Mouse (Mus musculus) right cerebral cortex, adult 2 months (tissue): ENCODE data around the gene Atoh7.
"Not testable (repeated sequence)": the region's sequence is repeated elsewhere in the genome, so short reads cannot be mapped to it uniquely, and the experiment has no call there.

Experiments used
- DNase-seq, 2 experiments: peaks; one replicate each; pipeline ENCODE4 v3.0.0; 2021 to 2022; ENCODE audit warnings: low spot score in 2 of 2

Atoh7 gene

GRCm38 (mm10) chr10:63099521-63099920 is at the start of gene Atoh7:
Gene Atoh7, plus strand, starts transcription at chr10:63099651.
- peak; percentile 58 to 60 for DNase-seq

GRCm38 (mm10) chr10:63051267-63051666 is 48.2 kb upstream of the Atoh7 start:
- no peak for DNase-seq

GRCm38 (mm10) chr10:63052011-63052410 is 47.4 kb upstream of the Atoh7 start:
- DNase-seq, result no peak

- DNase-seq, result no peak
These were observed 46.4 kb upstream of the Atoh7 start for GRCm38 (mm10) chr10:63053007-63053406.

- not testable (repeated sequence) for DNase-seq
These were observed 45.4 kb upstream of the Atoh7 start for GRCm38 (mm10) chr10:63054071-63054470.

- no peak for DNase-seq
These were observed 44.9 kb upstream of the Atoh7 start for GRCm38 (mm10) chr10:63054586-63054985.

- no peak for DNase-seq
These were observed 42.3 kb upstream of the Atoh7 start for GRCm38 (mm10) chr10:63056966-63057750.

- no peak for DNase-seq
These were observed 39.6 kb upstream of the Atoh7 start, which contains the start of gene Pbld1 for GRCm38 (mm10) chr10:63059862-63060261. Gene Pbld1, plus strand, starts transcription at chr10:63060162.

- DNase-seq, result no peak
These were observed 39.0 kb upstream of the Atoh7 start for GRCm38 (mm10) chr10:63060406-63060805.

GRCm38 (mm10) chr10:63061266-63061665 is 38.2 kb upstream of the Atoh7 start:
- no peak for DNase-seq

- DNase-seq, result no peak
These were observed 36.8 kb upstream of the Atoh7 start for GRCm38 (mm10) chr10:63062696-63063095.

GRCm38 (mm10) chr10:63063365-63063764 is 36.1 kb upstream of the Atoh7 start:
- no peak for DNase-seq

- DNase-seq, result no peak
These were observed 34.9 kb upstream of the Atoh7 start for GRCm38 (mm10) chr10:63064516-63064915.

- no peak for DNase-seq
These were observed 33.9 kb upstream of the Atoh7 start for GRCm38 (mm10) chr10:63065561-63065960.

GRCm38 (mm10) chr10:63065988-63066387 is 33.5 kb upstream of the Atoh7 start:
- peak; percentile 85 to 87 for DNase-seq

GRCm38 (mm10) chr10:63086304-63086703 is 13.1 kb upstream of the Atoh7 start:
- no peak for DNase-seq

GRCm38 (mm10) chr10:63089103-63089757 is 10.2 kb upstream of the Atoh7 start:
- DNase-seq, result no peak

GRCm38 (mm10) chr10:63089758-63090571 is 9.5 kb upstream of the Atoh7 start:
- no peak for DNase-seq

GRCm38 (mm10) chr10:63091915-63092314 is 7.5 kb upstream of the Atoh7 start:
- DNase-seq, result no peak

GRCm38 (mm10) chr10:63092616-63093550 is 6.6 kb upstream of the Atoh7 start:
- no peak for DNase-seq

- DNase-seq, result no peak
These were observed 2.7 kb upstream of the Atoh7 start for GRCm38 (mm10) chr10:63096757-63097156.
